Mouse (Mus musculus) urinary bladder, postnatal 25 days (tissue): ENCODE data around the gene Mcur1.

Source experiments
- DNase-seq: peaks from one replicate; pipeline ENCODE4 v3.0.0; 2022; ENCODE audit warnings: low spot score

Gene Mcur1

GRCm38 (mm10) chr13:43525363-43526134 is 34.4 kb downstream of the Mcur1 start:
- no peak for DNase-seq

DNA sequence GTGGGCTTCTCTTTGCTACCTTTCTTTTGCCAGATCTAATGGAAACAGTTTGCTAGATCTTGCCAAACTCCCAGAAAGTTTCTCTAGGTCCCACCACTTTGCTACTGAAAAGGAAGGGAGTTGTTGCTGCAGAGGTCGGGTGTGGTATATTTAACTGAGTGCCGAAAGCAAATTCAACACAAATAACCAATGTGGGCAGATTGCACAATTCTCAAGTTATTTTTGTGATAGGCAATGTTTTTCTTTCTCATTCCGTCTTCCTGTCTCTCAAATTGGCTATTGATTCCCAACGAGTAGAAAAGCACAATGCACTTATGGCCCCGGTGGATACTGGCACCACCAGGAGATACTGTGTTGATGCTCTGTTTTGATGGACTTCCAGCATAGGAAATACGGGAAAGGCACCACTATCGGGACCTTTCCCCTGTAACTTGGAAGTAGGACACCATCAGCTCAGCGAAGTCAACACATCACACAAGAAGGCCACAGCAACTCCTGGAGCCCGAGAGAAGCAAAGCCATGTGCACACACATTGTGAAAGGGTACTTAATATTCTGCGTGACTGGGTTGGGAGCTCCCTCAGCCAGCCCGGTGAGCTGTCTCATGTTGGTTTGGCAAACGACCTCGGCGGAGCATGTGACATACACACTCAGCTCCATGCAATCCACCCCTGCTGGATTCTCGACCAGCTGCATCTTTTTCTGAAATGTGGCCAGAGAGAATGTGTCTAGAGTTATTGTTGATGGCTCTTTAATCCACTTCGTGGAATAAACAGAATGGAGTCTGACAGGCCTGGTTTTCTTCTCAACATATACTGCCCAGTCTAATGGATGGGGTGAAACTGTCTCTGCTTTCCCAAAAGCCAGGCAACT is 35.3 kb downstream of the Mcur1 start:
- DNase-seq = peak; percentile 33

- DNase-seq = no peak
These were observed 36.0 kb downstream of the Mcur1 start for GRCm38 (mm10) chr13:43523906-43524480.

DNA sequence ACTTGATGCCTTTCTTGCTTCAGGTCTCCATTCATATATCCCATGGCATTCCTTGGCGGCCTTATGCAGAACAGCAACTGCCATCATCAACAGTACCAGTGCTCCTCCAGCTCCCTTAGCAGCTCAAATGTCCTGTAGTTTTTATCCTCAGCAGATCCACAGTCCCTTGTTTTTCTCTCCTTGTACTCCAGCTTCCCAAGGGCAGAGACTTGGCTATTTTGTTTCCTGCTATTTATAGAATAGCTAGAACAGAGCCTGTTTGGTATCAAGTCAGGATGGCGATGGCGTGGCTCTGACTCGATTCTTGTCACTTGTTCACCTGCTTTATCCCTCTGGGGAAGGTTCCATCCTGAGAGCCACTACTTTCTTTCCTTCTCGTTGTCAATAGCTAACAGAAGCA is 38.1 kb downstream of the Mcur1 start:
- no peak for DNase-seq

DNA sequence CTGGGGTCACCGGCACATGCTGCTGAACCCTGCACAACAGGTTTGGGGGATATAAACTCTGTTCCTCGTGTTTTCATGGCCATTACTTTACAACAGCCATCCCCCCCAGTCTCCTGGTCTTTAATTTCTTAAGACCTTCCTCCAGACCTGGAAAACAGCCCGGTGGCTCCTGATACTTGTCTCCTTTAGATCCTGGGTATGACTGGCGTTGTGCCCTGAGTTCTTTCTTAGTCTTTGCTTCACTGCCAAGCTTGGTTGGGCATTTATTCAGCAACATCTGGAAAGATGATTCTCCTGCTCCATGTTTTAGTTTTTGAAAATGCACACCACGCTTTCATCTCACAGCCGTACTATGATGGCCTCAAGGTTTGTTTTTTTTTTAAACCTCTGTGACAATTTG is 40.7 kb downstream of the Mcur1 start:
- DNase-seq = no peak

GRCm38 (mm10) chr13:43517371-43517770 is 42.6 kb downstream of the Mcur1 start:
- DNase-seq = no peak

DNA sequence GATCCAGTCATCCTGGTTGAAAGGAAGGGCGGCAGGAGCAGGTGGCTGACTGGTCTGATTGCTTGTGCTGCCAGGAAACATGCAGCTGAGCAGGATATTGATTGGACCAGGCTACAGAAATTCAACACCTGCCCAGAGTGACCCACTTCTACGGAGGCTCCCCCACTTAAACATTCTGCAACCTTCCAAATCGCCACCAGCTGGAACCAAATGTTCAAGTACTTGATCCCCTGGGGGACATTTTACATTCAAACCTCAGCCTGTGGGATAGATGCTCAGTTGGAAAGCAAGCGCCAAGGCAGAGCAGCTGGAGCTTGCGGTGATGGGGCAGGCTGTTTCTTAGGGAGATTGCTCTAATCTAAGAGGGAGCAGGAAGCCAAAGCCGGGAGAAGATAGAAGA is 43.1 kb downstream of the Mcur1 start:
- no peak for DNase-seq

DNA sequence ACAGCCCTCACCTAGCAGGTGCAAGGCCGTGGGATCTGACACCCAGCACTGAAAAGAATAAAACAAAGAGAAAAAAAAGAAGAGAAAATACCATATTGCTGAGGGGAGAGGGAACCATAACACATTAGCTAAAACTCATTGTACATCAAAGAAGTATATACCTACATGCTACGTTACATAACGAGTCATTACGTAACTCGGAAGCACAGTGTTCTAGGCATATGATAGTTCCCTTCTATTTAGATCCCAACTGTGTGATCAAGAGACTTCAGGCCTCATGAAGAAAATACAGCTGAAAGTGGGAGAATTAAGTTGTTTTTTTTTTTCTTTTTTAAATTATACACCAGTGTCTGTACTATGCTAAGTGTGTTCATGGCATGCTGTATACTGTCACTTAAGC is 43.9 kb downstream of the Mcur1 start:
- no peak for DNase-seq

GRCm38 (mm10) chr13:43514950-43515358 is 45.0 kb downstream of the Mcur1 start:
- no peak for DNase-seq

DNA sequence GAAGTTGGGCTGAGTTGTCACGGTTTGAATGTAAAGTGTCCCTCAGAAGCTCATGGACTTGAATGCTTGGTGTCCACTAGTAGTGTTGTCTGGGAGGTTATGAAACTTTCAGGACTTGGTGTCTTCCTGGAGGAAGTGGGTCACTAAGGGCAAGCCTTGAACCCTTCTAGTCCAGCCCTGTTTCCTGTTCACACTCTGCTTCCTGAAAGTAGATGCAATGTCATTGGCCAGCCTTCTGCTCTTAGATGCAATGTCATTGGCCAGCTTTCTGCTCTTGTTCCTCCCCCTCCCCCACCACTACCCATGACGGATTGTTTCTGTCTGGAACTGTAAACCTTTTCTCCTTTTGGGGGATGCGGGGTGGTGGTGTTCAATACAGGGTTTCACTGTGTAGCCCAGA is 47.3 kb downstream of the Mcur1 start:
- no peak for DNase-seq

GRCm38 (mm10) chr13:43505798-43506197 is 54.2 kb downstream of the Mcur1 start:
- DNase-seq = no peak

GRCm38 (mm10) chr13:43503395-43503850 is 56.6 kb downstream of the Mcur1 start:
- peak; percentile 40 for DNase-seq

GRCm38 (mm10) chr13:43501601-43502000 is 58.4 kb downstream of the Mcur1 start:
- DNase-seq = no peak

GRCm38 (mm10) chr13:43500483-43500850 is 59.5 kb downstream of the Mcur1 start:
- no peak for DNase-seq

DNA sequence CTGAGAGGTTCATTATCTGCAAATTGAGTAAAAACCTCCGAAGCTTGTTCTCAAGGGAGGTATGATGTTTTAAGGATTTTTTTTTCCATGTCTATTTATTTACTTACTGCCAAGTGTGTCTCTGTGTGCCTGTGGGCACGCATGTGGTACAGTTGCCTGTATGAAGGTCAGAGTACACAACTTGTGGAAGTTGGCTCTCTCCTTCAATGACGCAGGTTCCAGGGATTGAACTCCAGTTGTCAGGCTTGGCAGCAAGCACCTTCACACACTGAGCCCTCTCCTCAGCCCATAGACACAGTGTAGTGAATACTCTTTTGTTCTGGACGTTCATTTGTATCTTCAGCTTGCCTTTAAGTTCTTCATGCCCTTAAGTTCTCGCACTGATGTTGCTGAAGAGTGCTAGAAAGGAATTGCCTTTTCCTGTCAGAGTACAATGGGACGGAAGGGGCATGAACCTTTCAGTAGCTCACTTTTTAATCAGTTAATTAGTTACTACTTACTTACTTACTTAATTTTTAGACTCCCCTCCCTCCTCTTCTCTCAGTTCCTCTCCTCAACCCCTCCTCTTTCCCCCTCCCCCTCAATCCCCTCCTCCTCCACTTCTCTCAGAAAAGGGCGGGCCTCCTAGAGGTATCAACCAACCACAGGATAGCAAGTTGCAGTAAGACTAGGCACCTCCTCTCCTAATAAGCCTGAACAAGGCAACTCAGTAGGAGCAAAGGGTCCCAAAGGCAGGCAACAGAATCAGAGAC is 60.1 kb downstream of the Mcur1 start:
- DNase-seq = no peak

DNA sequence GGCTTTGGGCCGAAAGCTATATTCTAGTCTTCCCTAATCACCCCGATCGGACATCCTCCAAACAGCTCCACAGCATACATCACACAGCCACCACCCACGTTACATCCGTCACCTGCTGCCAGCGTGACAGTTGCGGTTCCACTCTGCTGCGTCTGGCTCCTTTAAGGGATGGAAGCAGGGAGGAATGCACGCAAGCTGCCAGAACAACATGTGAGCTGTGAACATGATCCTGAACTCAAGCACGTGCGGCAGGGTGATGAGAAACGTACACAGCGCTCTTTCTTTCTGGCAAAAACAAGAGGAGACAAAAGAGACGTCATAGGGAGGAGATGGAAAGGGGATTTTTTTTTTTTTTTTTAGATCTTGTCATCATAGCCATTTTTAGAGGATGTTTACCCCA is 61.1 kb downstream of the Mcur1 start:
- no peak for DNase-seq

DNA sequence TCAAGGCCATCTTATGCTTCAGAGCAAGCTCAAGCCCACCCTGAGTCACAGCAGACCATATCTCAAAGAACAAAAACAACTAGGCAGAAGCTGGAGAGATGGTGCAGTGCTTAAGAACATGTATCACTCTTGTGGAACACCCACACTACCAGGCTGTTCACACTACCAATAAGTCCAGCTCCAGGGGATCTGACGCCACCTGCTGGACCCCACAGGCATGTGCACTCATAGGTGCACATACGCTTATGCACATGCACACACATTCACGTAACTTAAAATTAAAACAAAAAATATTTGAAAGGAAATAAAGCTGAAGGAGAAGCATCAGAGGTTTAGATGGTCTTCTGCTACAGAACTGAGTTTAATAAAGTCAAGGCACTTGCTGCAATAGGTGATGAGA is 62.2 kb downstream of the Mcur1 start:
- no peak for DNase-seq

GRCm38 (mm10) chr13:43496660-43497059 is 63.3 kb downstream of the Mcur1 start:
- DNase-seq = no peak

DNA sequence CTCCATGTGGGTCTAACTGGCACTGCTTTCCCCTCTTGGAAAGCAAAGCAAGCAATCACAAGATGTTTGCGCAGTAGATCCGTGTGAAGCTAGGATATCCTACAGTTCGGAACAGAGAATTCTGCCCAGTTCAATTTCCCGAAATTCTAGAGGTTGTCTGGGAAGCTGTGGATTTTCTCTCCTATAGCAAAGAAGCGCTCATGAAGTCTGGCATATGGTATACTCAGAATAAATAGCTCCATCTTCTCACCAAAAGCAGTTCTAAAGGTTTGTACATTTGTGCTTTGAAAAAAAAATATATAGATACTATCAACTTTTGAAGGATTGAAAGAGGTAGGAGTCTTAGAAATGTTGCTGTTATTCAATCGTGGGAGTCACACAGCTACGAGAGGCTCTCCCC is 64.3 kb downstream of the Mcur1 start:
- DNase-seq = no peak

GRCm38 (mm10) chr13:43493725-43494124 is 66.3 kb downstream of the Mcur1 start:
- no peak for DNase-seq

DNA sequence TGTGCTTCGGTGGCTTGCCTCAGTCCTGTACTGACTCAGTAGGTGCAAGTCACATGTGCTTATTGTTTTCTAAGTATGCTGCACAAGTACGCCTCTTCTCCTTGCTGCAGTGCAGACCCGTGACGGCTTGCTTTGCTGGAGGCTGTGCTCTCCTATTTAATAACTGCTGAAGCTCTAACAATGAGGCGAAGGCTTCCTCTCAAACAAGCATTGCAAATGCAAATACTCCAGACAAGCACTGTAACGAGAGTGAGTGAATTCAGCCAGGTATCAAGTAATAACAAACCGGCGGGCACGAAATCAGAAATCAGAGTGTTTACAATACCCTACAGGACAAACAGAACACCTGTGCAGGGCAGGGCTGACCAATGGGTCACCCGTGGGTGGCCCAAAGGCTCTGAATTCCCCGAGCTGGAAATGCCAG is 66.9 kb downstream of the Mcur1 start:
- DNase-seq = no peak
